Mouse (Mus musculus) 416B (cell line): Measurements from ENCODE around the gene Tsc2.

Experiments used
- DNase-seq: peaks from one replicate; pipeline ENCODE4 v3.0.0; 2011; ENCODE audit warnings: low read depth

Gene Tsc2

DNA sequence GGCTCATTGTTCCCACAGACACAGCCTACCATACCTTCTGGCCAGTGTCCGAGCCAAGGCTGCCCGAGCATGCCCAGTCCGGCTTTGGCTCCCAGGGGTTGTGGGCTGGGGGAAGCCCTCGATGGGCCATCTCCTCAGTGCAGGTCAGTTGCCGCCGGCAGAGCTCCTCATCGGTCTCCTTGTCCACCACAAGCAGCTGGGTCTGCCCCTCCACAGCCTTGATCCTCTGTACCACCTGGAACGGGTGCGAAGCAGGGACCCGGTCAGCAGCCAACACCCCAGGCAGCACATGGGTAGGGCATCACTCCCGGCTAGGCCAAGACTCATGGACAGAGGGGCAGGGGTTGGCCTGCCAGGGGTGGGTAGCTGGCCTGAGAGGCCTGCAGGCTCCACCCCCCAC is 15.1 kb upstream of the Tsc2 start:
- no peak for DNase-seq

DNA sequence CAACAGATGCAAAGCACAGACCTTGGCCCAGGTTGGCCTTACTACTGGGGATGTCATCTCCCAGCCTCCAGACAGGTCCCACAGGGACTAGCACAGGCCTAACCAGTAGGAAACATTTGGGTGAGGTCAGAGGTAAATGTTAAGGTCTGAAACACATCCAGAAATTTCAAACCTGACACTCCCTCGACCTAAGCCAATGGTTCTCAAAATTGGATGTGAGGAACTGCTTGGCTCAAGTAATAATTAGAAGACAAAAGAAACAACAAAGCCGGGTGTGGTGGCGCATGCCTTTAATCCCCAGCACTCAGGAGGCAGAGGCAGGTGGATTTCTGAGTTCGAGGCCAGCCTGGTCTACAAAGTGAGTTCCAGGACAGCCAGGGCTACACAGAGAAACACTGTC is 14.0 kb upstream of the Tsc2 start:
- DNase-seq, result no peak

DNA sequence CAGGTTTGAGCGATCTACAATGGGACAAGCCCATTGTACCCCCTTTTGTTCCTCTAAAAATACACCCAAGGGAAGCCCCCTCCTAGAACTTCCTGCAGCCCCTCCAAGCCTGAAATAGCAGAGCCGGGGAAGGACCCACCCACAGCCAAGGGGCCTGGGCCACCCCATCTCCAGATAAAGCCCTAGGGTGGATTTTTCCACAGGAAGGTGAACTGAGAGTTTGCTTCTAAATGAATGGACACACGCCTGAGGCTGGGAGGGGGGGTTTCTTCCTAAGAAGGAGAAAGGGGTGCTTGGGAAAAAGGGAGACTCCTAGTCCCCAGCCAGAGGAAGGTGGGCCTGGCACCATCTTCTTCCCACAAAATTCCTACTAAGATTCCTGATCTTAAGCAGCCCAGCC is 13.5 kb upstream of the Tsc2 start:
- DNase-seq, result no peak

DNA sequence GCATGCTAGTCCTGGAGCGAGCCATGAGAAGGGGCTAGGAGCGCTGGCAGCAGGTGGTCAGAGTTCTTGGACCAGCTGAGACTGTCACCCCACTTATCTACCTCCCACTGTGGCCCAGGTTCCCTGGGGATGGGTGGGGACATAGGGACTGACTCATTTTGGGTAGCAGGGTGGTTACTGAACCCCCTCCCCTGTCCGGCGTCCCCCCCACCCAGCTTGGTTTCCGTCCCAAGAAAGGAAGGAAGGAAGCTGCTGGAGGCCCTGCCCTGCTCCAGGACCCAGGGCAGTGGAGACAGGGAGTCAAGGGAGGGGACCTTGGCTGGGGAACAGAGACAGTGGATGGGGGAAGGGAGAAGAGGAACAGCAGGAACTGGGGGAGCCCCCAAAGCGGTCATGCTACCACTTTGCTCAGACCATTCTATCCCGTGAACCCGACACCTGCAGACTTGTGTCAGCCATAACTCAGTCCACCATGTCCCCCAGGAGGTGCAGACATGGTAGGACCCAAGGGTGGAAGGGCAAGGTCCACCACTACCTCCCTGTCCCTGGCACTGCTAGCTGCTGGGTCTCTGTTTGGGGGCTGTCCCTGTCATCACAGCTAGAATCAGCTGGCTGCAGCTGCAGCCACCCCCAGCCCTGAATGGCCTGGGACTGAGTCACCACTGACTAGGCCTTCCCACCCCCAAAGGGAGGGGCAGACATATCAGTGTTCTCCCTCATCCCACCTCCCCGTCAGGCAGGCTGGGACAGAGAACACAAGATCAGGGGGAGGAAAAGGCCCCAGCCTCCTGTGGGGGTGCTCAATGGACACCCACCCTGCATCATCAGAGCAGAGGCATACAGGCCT is 12.7 kb upstream of the Tsc2 start:
- no peak for DNase-seq

DNA sequence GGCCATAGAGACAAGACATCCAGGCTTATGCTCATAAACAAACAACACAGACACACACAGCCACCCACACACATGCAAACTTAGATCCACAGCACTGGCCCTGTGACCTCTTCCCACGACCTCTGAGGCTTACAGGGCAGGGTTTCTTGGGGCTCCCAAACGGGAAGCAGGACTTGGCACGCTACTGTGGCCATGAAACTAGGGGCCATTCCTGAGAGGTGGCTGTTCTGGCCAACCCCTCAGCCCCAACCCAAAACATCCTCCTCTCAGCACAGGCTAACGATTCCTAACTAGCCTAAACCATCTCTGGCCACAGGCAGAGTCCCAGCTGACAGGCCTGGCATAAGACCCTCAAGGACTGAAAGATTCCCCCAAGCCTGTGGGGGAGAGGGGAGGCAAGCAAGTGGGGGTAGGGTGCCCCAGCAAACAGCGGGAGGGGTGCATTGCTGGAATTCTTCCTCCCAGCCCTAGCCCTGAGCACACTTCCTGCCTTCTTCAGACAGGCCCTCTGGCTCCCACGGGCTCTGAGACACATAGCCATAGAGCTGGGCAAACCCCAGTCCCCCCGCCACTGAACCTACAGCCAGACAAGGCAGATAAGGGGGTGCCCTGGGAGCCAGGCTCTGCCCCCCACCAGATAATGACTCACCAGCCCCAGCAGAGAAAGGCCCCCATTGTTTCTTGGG is 11.7 kb upstream of the Tsc2 start:
- DNase-seq, result no peak

DNA sequence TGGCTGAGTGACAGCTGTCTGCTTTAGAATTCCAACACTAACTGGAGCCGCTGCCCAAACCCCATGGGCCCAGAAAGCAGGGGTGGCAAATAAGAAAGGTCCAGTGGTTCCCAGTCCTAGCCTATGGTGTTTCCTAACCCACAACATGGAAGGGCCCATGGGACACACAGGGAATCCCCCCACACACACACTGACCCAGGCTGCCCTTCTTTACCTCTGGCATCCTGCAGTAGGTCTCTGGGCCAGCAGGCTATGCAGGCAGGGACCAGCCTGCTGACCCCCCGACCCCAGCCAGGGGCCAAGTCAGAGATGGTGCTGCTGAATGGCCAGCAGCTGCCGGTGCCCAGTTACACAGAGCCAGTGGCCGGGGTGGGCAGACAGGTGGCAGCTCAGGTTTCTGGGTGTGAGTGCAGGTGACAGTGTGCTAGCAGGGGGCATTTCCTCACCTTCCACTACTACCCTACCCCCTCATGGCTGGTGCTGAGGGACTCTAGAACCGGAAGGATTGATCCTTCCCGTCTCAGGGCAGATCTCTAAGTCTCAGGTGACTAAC is 10.4 kb upstream of the Tsc2 start:
- DNase-seq, result no peak

DNA sequence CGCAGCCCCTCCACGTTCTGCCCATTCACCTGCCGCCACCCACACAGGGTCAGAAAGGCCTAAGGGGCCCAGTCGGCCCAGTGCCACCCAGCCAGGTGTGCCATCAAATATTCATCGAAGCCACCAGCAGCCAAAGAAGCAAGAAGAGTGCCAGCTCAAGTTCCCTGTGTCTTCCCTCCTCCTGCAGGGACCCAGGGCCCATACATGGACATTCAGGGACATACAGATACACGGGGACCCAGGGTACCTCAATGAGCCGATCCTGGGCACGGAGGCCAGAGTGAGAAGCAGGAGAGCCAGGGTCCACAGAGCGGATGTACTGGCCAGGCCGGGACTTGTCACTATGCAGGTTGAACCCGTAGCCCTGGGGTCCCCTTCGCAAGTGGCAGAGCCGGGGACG is 9.5 kb upstream of the Tsc2 start:
- DNase-seq, result no peak

DNA sequence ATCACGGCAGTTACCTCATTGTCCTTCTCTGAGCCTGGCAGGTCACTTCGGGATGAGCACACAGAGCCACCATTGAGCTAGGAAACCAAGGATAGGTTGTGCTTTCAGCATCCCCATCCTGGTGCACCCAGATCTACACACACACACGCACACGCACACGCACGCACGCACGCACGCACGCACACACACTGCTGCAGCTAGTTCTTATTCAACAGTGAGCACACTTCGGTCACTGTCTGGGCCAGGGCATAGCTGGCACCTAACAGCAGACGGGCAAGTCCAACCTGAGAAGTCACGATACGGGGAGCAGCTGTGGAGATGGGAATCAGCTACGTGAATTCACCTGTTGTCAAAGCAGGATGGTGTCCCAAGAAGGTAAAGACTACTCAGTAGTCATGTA is 8.2 kb upstream of the Tsc2 start:
- DNase-seq, result no peak

DNA sequence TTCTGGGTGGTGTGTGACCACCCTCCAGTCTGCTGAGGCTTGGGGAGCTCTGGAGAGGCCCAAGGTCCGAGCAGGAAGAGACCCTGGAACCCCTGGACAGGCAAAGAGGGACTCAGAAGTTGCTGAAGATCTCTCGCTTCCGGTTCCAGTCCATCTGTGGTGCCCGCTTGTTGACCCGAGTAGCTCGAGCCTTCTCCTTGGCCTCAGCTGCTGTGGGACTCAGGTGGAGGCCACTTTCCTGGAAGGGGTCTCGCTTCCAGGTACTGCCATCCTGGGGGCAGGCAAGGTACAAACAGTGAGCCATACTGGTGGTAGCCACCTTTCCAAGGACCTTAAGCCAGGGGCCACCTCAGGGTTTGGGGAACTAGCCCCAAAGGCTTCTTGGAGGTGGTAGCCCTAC is 7.7 kb upstream of the Tsc2 start:
- no peak for DNase-seq

DNA sequence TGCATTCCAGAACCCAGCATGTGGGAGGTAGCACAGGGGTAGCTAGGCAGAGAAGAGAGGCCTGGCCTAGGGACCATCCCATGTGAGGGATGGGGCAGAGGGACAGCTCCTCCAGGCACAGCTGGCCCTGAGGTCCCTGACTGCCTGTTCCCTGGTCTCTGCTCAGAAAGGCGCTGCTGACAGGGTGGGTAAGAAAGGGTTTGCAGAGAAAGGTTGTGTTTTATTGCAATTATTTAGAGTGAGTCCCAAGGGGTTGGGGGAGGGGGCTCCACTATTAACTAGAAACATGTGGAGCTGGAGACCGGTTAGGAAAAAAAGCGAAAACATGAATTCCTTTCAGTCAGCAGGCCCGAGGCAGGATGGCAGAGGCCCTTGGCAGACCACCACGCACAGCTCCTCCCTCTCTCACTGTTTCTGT is 7.2 kb upstream of the Tsc2 start:
- DNase-seq, result no peak

DNA sequence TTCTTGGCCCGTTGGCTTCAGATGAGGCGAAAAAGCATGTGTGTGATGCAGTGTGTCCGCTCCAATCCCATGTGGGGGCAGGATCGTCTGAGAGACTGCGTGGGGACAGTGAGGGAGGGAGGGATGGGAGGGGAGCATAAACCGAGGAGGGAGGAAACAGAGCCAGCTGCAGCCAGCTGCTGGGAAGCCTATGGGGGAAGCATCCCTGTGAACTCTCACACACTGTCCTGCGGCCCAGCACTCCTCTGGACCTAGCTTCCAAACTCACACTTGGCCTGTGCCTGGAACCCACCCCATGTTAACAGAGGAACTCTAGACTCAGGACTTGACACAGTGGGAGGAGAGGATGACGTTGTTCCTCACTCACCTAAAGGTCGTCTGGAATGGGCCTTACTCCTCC is 6.4 kb upstream of the Tsc2 start:
- no peak for DNase-seq

DNA sequence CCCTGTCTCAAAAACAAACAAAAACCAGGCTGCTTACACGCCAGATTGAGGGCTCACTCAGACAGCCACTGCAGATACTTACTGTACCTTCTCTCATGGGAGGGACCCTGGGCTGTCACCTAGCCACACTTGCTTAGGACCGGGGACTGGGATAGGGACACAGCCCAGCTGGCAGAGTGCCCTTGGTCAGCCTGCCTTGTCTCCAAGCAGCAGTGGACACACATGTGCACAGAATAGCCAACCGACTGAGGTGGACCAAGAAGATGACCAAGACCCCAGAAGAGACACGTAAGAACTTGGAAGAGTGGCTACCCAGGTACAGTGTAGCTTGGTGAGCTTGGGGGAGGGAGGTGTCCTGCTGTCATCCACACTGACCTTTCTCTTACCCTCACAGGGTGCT is 5.8 kb upstream of the Tsc2 start:
- DNase-seq, result no peak

DNA sequence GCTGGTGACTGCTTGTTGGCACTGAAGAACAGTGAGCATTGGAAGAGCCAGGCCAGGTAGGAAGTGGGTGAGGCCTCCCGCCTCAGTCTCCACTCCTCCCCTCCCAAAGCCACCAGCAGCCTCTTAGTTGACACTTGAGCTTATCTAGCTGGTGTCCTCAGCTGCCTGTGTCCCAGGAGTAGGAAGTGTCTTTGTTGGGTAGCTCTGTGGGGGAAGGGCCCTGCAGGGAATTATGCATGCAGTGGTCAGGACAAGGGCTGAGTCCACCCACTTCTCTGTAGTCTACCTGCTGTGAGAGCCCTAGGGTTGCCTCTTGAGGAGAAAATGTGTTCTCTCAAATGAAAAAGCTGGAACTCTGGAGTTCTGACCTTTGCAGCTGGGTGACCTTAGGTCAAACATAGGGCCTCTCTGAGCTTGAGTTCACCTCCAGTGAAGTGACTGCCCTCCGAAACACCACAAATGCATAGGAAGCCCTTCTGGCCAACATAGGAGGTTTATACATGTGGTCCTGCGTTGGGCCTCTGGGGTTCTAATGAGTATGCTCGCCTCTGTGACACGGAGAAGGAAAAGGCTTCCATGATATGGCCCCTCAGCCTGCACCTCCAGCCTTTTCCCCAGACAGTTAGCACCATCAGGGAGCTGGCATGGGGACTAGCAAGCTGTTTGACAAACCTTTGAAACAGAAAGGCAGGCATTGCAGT is 4.5 kb upstream of the Tsc2 start:
- no peak for DNase-seq

DNA sequence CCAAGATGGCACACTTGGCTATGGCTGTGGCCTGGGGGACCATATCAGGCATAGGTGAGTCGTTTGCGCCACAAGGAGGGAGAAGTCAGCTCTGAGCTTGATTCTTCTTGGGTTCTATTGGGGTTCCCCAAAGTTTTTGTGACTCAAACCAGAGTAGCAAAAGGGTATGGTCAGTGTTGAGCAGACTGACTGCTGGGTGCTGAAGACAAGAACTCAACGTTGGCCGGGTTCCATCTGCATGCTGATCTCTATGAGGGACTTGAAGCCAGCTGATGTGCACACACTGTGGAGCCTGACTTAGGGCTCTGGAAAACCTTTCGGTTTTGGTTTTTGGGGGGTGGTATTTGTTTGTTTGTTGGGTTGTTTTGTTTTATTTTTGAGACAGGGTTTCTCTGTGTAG is 3.3 kb upstream of the Tsc2 start:
- no peak for DNase-seq

DNA sequence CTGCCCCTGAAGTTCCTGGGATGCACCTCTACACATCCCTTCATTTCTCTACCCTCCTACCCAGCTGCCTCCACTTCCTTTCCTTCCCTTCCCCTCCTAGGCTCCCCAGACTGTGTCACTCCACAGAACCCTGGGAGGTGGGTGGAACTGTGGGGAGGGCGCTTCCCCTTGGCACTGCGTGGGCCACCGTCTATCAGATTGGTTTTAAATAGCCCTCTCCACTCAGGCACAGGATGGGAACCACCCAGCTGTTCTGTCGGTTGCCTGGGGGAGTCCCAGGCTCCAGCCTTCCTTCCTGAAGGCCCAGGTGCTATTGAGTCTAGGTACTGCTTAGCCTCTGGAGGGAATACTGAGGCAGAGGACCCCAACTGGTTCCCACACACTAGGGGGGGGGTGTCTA is 2.6 kb upstream of the Tsc2 start:
- no peak for DNase-seq

DNA sequence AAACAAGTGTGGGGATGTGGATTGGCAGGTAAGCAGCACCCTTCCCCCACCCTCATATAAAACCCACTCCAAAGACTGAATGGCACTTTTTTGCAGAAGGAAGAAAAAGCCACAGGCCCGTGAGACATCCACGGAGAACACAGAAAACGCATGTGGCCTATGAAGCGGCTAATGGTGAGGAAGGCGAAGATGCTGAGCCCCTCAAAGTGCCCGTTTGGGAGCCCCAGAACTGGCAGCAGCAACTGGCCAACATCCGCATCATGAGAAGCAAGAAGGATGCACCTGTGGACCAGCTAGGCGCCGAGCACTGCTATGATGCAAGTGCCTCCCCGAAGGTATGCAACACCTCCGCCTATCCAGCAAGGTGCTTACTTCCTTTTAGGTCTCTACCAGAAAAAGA is 1.4 kb upstream of the Tsc2 start:
- DNase-seq, result no peak

DNA sequence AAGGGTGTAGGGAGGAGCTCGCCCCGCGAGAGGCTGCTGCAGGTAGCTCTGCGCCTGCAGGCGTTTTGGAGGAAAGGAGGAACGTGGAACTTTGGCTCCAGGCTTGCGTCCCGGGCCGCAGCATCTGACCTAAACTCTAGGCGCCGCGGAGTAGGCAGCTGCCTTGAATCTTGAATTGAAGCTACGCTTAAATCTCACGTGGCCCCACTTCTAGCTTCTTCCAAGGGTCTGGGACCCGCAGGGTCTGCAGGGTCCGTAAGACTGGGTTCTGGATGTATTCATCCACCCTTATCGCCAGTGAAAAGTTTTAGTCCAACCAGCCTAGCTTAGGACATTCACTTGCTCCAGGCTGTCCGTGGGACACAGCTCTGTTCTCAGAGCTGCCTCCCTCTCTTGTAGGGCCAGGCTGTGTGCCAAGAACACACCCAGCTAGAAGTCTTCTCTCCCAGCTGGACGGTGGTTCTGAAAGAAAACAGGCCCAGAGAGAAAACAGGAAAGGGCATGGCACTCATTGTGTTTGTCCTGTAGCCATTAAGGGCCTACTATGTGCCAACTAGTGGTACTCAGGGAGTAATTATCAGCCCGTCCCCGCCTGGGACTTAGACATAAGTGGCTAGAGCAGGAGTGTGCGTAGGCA is 501 bp upstream of the Tsc2 start:
- peak; percentile 53 for DNase-seq

DNA sequence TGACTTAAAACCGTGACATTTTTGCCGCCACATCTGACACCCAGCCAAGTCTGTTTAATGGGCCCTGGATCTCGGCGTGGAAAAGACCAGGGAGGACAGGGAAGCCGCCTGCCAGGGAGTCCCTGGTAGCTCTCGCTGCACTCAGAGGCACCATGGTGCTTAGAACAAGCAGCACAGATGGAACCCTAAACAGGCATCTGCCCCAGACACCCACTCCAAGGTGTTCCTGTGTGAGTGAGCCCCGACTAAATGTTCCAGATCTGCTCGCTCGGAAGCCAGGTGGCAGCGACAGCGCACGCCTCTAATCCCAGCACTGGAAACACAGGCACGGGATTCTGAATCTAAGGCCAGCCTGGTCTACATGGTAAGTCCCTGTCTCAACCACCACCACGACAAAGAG is 2.4 kb downstream of the Tsc2 start:
- no peak for DNase-seq

DNA sequence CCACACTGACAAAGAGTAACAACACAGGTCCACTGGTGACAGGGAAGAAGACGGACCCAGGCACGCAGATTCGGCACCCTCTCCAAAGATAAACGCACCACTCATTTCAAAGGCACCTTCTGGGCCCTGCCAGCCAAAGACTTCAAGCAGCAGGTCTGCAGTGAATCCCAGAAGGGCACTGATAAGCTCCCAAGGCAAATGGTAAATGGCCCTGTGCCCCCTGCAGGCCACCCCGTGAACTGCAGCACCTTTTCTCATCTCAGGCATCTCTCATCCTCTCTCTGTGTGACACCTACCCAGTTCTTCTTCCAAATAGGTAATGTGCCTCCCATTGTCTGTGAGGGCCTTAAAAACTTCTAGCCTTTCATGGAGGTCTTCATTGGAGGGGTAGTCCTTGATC is 3.8 kb downstream of the Tsc2 start:
- DNase-seq, result peak; percentile 73

DNA sequence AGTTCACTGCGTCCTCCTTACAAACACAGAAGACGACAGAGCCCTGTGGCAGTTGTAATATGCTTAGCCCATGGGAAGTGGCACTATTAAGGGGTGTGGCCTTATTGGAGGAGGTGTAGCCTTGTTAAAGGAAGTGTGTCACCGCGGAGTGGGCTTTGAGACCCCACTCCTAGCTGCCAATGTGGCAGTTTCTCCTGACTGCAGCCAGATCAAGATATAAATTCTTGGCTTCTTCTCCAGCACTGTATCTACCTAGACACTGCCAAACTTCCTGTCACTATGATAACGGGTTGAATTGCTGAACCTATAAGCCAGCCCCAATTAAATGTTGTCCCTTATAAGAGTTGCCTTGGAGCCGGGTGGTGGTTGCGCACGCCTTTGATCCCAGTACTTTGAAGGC is 7.0 kb downstream of the Tsc2 start:
- DNase-seq, result no peak

DNA sequence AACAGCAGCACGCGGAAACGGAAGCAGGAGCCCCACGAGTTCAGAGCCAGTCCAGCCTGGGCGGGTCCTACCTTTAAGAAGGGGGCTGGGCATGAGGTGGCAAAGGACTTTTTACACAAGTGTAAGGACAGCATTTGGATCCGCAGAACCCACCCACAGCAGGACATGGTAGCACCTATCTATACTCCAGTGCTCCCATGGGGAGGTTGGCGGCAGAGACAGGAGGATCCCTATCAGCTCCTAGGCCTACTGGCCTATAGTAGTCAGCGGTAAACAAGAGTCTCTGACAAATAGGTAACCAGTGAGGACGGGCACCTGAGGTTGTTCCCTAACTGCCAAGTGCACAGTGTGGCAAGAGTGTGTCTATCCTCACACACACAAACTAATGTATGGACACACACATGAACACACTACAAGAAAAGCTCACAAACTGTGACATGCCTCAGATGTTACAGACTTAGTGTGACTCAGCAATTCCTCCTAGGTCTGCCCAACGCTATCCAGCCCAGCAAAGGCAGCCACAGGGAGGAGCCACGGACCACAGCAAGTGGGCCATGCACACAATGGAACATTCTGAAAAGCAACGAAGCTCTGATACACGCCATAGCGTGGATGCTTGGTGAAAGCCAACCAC is 14.8 kb downstream of the Tsc2 start:
- DNase-seq, result peak; percentile 91

DNA sequence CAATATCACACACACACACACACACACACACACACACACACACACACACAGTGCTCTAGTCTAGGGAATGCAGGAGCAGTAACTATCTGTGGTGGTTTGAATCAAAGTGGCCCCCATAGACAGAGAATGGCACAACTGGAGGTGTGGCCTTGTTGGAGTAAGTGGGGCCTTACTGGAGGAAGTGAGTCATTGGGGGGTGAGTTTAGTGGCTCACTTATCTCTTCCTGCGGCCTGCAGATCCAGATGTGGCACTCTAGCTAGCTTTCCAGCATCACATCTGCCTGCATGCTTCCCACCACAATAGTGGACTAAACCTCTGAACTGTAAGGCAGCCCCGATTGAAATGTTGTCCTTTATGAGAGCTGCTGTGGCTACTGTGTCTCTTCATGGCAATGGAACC is 21.7 kb downstream of the Tsc2 start:
- DNase-seq, result peak; percentile 96
